Mouse (Mus musculus): ENCODE data around the gene Zfp692. TPM values are rescaled to one million over a fixed set of nuclear protein-coding genes. Genes with fewer than 3 reads are reported as not detected.

Gene Zfp692
- 1.1 and 1.6 TPM in 2 replicates for polyA plus RNA-seq (2012)

GRCm38 (mm10) chr11:58306860-58307308 lies at the start of gene Zfp692:
Gene Zfp692, plus strand, starts transcription at chr11:58307069.
- Histone ChIP-seq H3K4me3 (replicated peaks) (peak within 1 kb of the TSS; percentile 72), H3K36me3 (ENCODE audit: control insufficient read depth) (peaks cover 34% of the 10 kb centered on the region), H3K27me3 (ENCODE audit: control insufficient read depth) (no peaks in the 10 kb centered on the region), H3K4me1 (ENCODE audit: control insufficient read depth) (peaks cover 44% of the 10 kb centered on the region), H3K9me3 (ENCODE audit: control insufficient read depth, low read length) (no peaks in the 10 kb centered on the region)
- TF ChIP-seq GATA1 (IDR thresholded peaks at IDR 0.05; ENCODE audit: low read length) (no peak), TAL1 (IDR thresholded peaks at IDR 0.05; ENCODE audit: low read length) (no peak)

GRCm38 (mm10) chr11:58257816-58258215 lies 49.1 kb upstream of the Zfp692 start:
- Histone ChIP-seq H3K4me1 (ENCODE audit: control insufficient read depth) (no peaks in the 10 kb centered on the region), H3K4me3 (replicated peaks) (no peak overlapping the region), H3K36me3 (ENCODE audit: control insufficient read depth) (no peaks in the 10 kb centered on the region), H3K9me3 (ENCODE audit: control insufficient read depth, low read length) (no peaks in the 10 kb centered on the region), H3K27me3 (ENCODE audit: control insufficient read depth) (no peaks in the 10 kb centered on the region)
- TF ChIP-seq GATA1 (IDR thresholded peaks at IDR 0.05; ENCODE audit: low read length) (no peak), TAL1 (IDR thresholded peaks at IDR 0.05; ENCODE audit: low read length) (no peak)

GRCm38 (mm10) chr11:58260156-58260555 lies 46.7 kb upstream of the Zfp692 start:
- no peak overlapping the region for H3K4me3 ChIP-seq (replicated peaks)
- H3K27me3 ChIP-seq (ENCODE audit: control insufficient read depth): no peaks in the 10 kb centered on the region
- no peaks in the 10 kb centered on the region for H3K36me3 ChIP-seq (ENCODE audit: control insufficient read depth)
- TF ChIP-seq GATA1 (IDR thresholded peaks at IDR 0.05; ENCODE audit: low read length) (no peak), TAL1 (IDR thresholded peaks at IDR 0.05; ENCODE audit: low read length) (no peak)
- no peaks in the 10 kb centered on the region for H3K4me1 ChIP-seq (ENCODE audit: control insufficient read depth)
- H3K9me3 ChIP-seq (ENCODE audit: control insufficient read depth, low read length): no peaks in the 10 kb centered on the region

DNA sequence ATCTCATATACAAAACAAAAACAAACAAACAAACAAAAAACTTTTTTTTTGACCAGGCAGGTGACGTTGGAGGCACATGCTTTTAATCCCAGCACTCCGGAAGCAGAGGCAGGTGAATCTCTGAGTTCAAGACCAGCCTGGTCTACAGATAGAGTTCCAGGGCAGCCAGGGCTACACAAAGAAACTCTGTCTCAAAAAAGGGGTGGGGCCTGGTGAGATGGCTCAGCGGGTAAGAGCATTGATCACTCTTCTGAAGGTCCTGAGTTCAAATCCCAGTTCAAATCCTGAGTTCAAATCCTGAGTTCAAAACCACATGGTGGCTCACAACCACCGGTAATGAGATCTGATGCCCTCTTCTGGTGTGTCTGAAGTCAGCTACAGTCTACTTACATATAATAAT lies 45.0 kb upstream of the Zfp692 start:
- Histone ChIP-seq H3K4me1 (ENCODE audit: control insufficient read depth) (no peaks in the 10 kb centered on the region), H3K4me3 (replicated peaks) (no peak overlapping the region), H3K36me3 (ENCODE audit: control insufficient read depth) (no peaks in the 10 kb centered on the region), H3K9me3 (ENCODE audit: control insufficient read depth, low read length) (no peaks in the 10 kb centered on the region), H3K27me3 (ENCODE audit: control insufficient read depth) (no peaks in the 10 kb centered on the region)
- TF ChIP-seq GATA1 (IDR thresholded peaks at IDR 0.05; ENCODE audit: low read length) (no peak), TAL1 (IDR thresholded peaks at IDR 0.05; ENCODE audit: low read length) (no peak)

GRCm38 (mm10) chr11:58262336-58262735 lies 44.5 kb upstream of the Zfp692 start:
- H3K9me3 ChIP-seq (ENCODE audit: control insufficient read depth, low read length): no peaks in the 10 kb centered on the region
- no peaks in the 10 kb centered on the region for H3K27me3 ChIP-seq (ENCODE audit: control insufficient read depth)
- no peak for TF ChIP-seq TAL1 (IDR thresholded peaks at IDR 0.05; ENCODE audit: low read length)
- no peak for TF ChIP-seq GATA1 (IDR thresholded peaks at IDR 0.05; ENCODE audit: low read length)
- no peaks in the 10 kb centered on the region for H3K4me1 ChIP-seq (ENCODE audit: control insufficient read depth)
- no peaks in the 10 kb centered on the region for H3K36me3 ChIP-seq (ENCODE audit: control insufficient read depth)
- no peak overlapping the region for H3K4me3 ChIP-seq (replicated peaks)

GRCm38 (mm10) chr11:58263516-58263915 lies 43.4 kb upstream of the Zfp692 start:
- H3K27me3 ChIP-seq (ENCODE audit: control insufficient read depth): no peaks in the 10 kb centered on the region; the same call in 1 of the 2 replicates
- no peaks in the 10 kb centered on the region for H3K36me3 ChIP-seq (ENCODE audit: control insufficient read depth)
- H3K4me3 ChIP-seq (replicated peaks): no peak overlapping the region
- H3K4me1 ChIP-seq (ENCODE audit: control insufficient read depth): no peaks in the 10 kb centered on the region
- H3K9me3 ChIP-seq (ENCODE audit: control insufficient read depth, low read length): no peaks in the 10 kb centered on the region
- TF ChIP-seq TAL1 (IDR thresholded peaks at IDR 0.05; ENCODE audit: low read length): no peak
- TF ChIP-seq GATA1 (IDR thresholded peaks at IDR 0.05; ENCODE audit: low read length): no peak

DNA sequence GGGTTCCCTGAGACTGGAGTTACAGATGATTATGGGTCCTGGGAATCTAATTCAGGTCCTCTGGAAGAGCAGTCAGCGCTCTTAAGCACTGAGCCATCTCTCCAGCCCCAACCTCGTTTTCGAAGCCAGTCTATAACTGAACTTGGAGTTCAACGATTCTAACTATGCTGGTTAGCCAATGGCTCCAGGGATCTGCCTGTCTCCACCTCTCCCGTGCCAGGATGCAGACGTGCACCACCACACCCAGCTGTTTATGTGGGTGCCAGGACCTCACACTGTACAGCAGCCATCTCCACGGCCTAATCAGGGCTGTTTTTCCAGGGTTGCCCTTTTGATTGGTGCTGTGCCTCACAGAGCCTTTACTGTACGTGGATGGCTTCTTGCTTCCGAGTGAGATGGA lies 42.3 kb upstream of the Zfp692 start:
- Histone ChIP-seq H3K36me3 (ENCODE audit: control insufficient read depth) (no peaks in the 10 kb centered on the region), H3K9me3 (ENCODE audit: control insufficient read depth, low read length) (no peaks in the 10 kb centered on the region), H3K4me3 (replicated peaks) (no peak overlapping the region), H3K4me1 (ENCODE audit: control insufficient read depth) (no peaks in the 10 kb centered on the region), H3K27me3 (ENCODE audit: control insufficient read depth) (no peaks in the 10 kb centered on the region; the same call in 1 of the 2 replicates)
- TF ChIP-seq TAL1 (IDR thresholded peaks at IDR 0.05; ENCODE audit: low read length): no peak
- TF ChIP-seq GATA1 (IDR thresholded peaks at IDR 0.05; ENCODE audit: low read length): no peak

DNA sequence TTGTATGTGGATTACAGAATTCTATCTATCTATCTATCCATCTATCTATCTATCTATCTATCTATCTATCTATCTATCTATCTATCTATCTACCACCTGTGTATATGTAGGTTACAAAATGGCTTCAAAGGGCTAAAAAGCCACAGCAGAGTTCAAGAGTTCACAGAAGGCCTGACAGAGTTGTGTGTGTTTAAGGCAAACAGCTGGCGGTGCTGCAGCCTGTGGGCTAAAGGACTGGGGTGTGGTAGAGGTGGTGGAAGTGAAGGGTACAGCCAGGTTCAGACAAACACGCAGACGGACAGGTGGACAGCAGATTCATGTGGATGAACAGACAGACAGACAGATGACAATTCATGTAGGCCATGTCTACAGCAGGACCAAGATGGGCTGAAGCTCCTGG lies 38.6 kb upstream of the Zfp692 start:
- Histone ChIP-seq H3K27me3 (ENCODE audit: control insufficient read depth) (no peaks in the 10 kb centered on the region; the same call in 1 of the 2 replicates), H3K9me3 (ENCODE audit: control insufficient read depth, low read length) (no peaks in the 10 kb centered on the region), H3K4me1 (ENCODE audit: control insufficient read depth) (no peaks in the 10 kb centered on the region), H3K4me3 (replicated peaks) (no peak overlapping the region), H3K36me3 (ENCODE audit: control insufficient read depth) (no peaks in the 10 kb centered on the region)
- TF ChIP-seq TAL1 (IDR thresholded peaks at IDR 0.05; ENCODE audit: low read length) (no peak), GATA1 (IDR thresholded peaks at IDR 0.05; ENCODE audit: low read length) (no peak)

- Histone ChIP-seq H3K4me1 (ENCODE audit: control insufficient read depth) (no peaks in the 10 kb centered on the region), H3K9me3 (ENCODE audit: control insufficient read depth, low read length) (no peaks in the 10 kb centered on the region), H3K4me3 (replicated peaks) (no peak within 1 kb of the TSS), H3K36me3 (ENCODE audit: control insufficient read depth) (no peaks in the 10 kb centered on the region), H3K27me3 (ENCODE audit: control insufficient read depth) (peaks cover 2% of the 10 kb centered on the region)
- TF ChIP-seq GATA1 (IDR thresholded peaks at IDR 0.05; ENCODE audit: low read length) (no peak), TAL1 (IDR thresholded peaks at IDR 0.05; ENCODE audit: low read length) (no peak)
Measured at GRCm38 (mm10) chr11:58274572-58274971, 32.3 kb upstream of the Zfp692 start, which contains the start of gene 4930438A08Rik. Gene 4930438A08Rik, plus strand, starts transcription at chr11:58274799.

GRCm38 (mm10) chr11:58275756-58276155 lies 31.1 kb upstream of the Zfp692 start:
- no peaks in the 10 kb centered on the region for H3K9me3 ChIP-seq (ENCODE audit: control insufficient read depth, low read length)

More at GRCm38 (mm10) chr11:58275756-58276155, 31.1 kb upstream of the Zfp692 start:
- H3K27me3 ChIP-seq (ENCODE audit: control insufficient read depth): peaks cover 3% of the 10 kb centered on the region
- TF ChIP-seq GATA1 (IDR thresholded peaks at IDR 0.05; ENCODE audit: low read length) (no peak), TAL1 (IDR thresholded peaks at IDR 0.05; ENCODE audit: low read length) (no peak)
- no peaks in the 10 kb centered on the region for H3K4me1 ChIP-seq (ENCODE audit: control insufficient read depth)
- H3K4me3 ChIP-seq (replicated peaks): no peak overlapping the region
- no peaks in the 10 kb centered on the region for H3K36me3 ChIP-seq (ENCODE audit: control insufficient read depth)
